Mouse (Mus musculus): Measurements from ENCODE around the gene Dnah7a. TPM values are rescaled to one million over a fixed set of nuclear protein-coding genes. Genes with fewer than 3 reads are reported as not detected.
"Not testable (repeated sequence)": the region's sequence is repeated elsewhere in the genome, so short reads cannot be mapped to it uniquely, and the experiment has no call there.

Dnah7a gene
- total and polyA plus RNA-seq, 2 experiments from 2014 or later = 6.8 to 11.7 TPM

GRCm38 (mm10) chr1:53721353-53721752, 14.8 kb upstream of the Dnah7a start:
- Histone ChIP-seq H3K4me2 (ENCODE audit: low read depth, low read length) (no peak overlapping the region), H3K4me1 (ENCODE audit: insufficient read depth, low read length) (no peaks in the 10 kb centered on the region), H3K36me3 (ENCODE audit: insufficient read depth, low read length) (no peaks in the 10 kb centered on the region), H3K9ac (replicated peaks; ENCODE audit: low read length) (no peak overlapping the region), H3K27ac (no peak overlapping the region), H3K27me3 (ENCODE audit: insufficient read depth, low read length) (no peaks in the 10 kb centered on the region), H3K4me3 (ENCODE audit: low read length) (no peak overlapping the region), H3K9me3 (ENCODE audit: low read length) (no peaks in the 10 kb centered on the region)
- no peak for TF ChIP-seq CTCF (IDR thresholded peaks at IDR 0.05; ENCODE audit: low read depth)
- no peak for ATAC-seq
- DNase-seq (ENCODE audit: low spot score) = no peak

GRCm38 (mm10) chr1:53720601-53721351, 14.2 kb upstream of the Dnah7a start:
- Histone ChIP-seq H3K4me1 (ENCODE audit: insufficient read depth, low read length) (no peaks in the 10 kb centered on the region), H3K36me3 (ENCODE audit: insufficient read depth, low read length) (no peaks in the 10 kb centered on the region), H3K9ac (replicated peaks; ENCODE audit: low read length) (no peak overlapping the region), H3K4me2 (ENCODE audit: low read depth, low read length) (no peak overlapping the region), H3K27ac (no peak overlapping the region), H3K27me3 (ENCODE audit: insufficient read depth, low read length) (no peaks in the 10 kb centered on the region), H3K9me3 (ENCODE audit: low read length) (no peaks in the 10 kb centered on the region), H3K4me3 (ENCODE audit: low read length) (no peak overlapping the region)
- ATAC-seq (no peak), DNase-seq (ENCODE audit: low spot score) (no peak)
- no peak for TF ChIP-seq CTCF (IDR thresholded peaks at IDR 0.05; ENCODE audit: low read depth)
- WGBS = 88% methylated on average over 5 of the region's 5 CpGs

DNA sequence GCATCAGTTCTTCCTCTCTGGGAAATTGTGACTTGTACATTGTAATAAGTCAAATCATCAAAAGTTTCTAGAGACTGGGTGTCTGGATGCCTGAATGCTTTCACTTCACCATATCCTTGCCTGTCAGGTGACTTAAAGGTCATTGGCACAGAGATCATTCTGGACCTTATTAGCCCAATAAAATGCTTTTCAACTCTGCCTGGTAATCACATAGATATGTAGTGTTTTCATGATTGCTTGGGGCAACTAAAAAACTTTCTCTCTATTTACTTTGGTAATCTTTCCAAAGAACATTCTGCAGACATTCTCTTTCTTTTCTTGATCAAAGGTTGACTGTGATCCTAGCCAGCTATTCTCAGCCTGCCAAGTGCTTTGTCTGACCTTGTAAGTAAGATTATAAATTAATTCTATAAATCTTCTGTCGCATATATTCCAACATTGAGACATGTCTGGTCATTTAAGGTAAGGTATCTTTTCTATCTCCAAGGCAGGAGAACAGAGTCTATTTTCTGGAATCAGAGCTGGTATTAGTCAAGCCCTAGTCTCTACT, 9.5 kb upstream of the Dnah7a start:
- Histone ChIP-seq H3K4me3 (ENCODE audit: low read length) (no peak overlapping the region), H3K27me3 (ENCODE audit: insufficient read depth, low read length) (no peaks in the 10 kb centered on the region), H3K27ac (no peak overlapping the region), H3K9me3 (ENCODE audit: low read length) (no peaks in the 10 kb centered on the region), H3K4me2 (ENCODE audit: low read depth, low read length) (no peak overlapping the region), H3K4me1 (ENCODE audit: insufficient read depth, low read length) (no peaks in the 10 kb centered on the region), H3K36me3 (ENCODE audit: insufficient read depth, low read length) (no peaks in the 10 kb centered on the region), H3K9ac (replicated peaks; ENCODE audit: low read length) (no peak overlapping the region)
- ATAC-seq (no peak), DNase-seq (ENCODE audit: low spot score) (no peak)
- no peak for TF ChIP-seq CTCF (IDR thresholded peaks at IDR 0.05; ENCODE audit: low read depth)
- 87% methylated on average over 1 of the region's 1 CpGs for WGBS

- DNase-seq (ENCODE audit: low spot score) (peak; percentile 86), ATAC-seq (no peak)
- 2% methylated on average over 4 of the region's 4 CpGs for WGBS
- H3K36me3 ChIP-seq (ENCODE audit: insufficient read depth, low read length) = no peaks in the 10 kb centered on the region
- no peak overlapping the region for H3K9ac ChIP-seq (replicated peaks; ENCODE audit: low read length)
- H3K27me3 ChIP-seq (ENCODE audit: insufficient read depth, low read length) = no peaks in the 10 kb centered on the region
- H3K4me3 ChIP-seq (ENCODE audit: low read length) = no peak overlapping the region
- peak; percentile 83 for TF ChIP-seq CTCF (IDR thresholded peaks at IDR 0.05; ENCODE audit: low read depth)
- no peaks in the 10 kb centered on the region for H3K4me1 ChIP-seq (ENCODE audit: insufficient read depth, low read length)
- no peak overlapping the region for H3K27ac ChIP-seq
- no peak overlapping the region for H3K4me2 ChIP-seq (ENCODE audit: low read depth, low read length)
- no peaks in the 10 kb centered on the region for H3K9me3 ChIP-seq (ENCODE audit: low read length)
Observed at GRCm38 (mm10) chr1:53715446-53715845, 8.9 kb upstream of the Dnah7a start.

- DNase-seq (ENCODE audit: low spot score); H3K9ac ChIP-seq (replicated peaks; ENCODE audit: low read length); H3K4me2 ChIP-seq (ENCODE audit: low read depth, low read length); H3K4me3 ChIP-seq (ENCODE audit: low read length); H3K27me3 ChIP-seq (ENCODE audit: insufficient read depth, low read length); H3K36me3 ChIP-seq (ENCODE audit: insufficient read depth, low read length); H3K9me3 ChIP-seq (ENCODE audit: low read length); H3K4me1 ChIP-seq (ENCODE audit: insufficient read depth, low read length); H3K27ac ChIP-seq: not testable (repeated sequence)
- WGBS = 32% methylated on average over 2 of the region's 3 CpGs
- peak; percentile 59 for ATAC-seq
Observed at GRCm38 (mm10) chr1:53713383-53713782, 6.8 kb upstream of the Dnah7a start.

GRCm38 (mm10) chr1:53711069-53711468, 4.5 kb upstream of the Dnah7a start:
- Histone ChIP-seq H3K4me3 (ENCODE audit: low read length) (no peak overlapping the region), H3K4me2 (ENCODE audit: low read depth, low read length) (no peak overlapping the region), H3K27me3 (ENCODE audit: insufficient read depth, low read length) (no peaks in the 10 kb centered on the region), H3K9ac (replicated peaks; ENCODE audit: low read length) (no peak overlapping the region), H3K9me3 (ENCODE audit: low read length) (no peaks in the 10 kb centered on the region), H3K4me1 (ENCODE audit: insufficient read depth, low read length) (no peaks in the 10 kb centered on the region), H3K36me3 (ENCODE audit: insufficient read depth, low read length) (no peaks in the 10 kb centered on the region), H3K27ac (no peak overlapping the region)
- TF ChIP-seq CTCF (IDR thresholded peaks at IDR 0.05; ENCODE audit: low read depth) = no peak
- WGBS = 91% methylated on average over 9 of the region's 9 CpGs
- DNase-seq (ENCODE audit: low spot score) (no peak), ATAC-seq (no peak)

- ATAC-seq = not testable (repeated sequence)
Observed at GRCm38 (mm10) chr1:53709602-53710001, 3.0 kb upstream of the Dnah7a start.

More at GRCm38 (mm10) chr1:53709602-53710001, 3.0 kb upstream of the Dnah7a start:
- H3K4me1 ChIP-seq (ENCODE audit: insufficient read depth, low read length); H3K36me3 ChIP-seq (ENCODE audit: insufficient read depth, low read length); H3K4me2 ChIP-seq (ENCODE audit: low read depth, low read length); H3K27ac ChIP-seq; H3K9ac ChIP-seq (replicated peaks; ENCODE audit: low read length); H3K27me3 ChIP-seq (ENCODE audit: insufficient read depth, low read length); H3K4me3 ChIP-seq (ENCODE audit: low read length); H3K9me3 ChIP-seq (ENCODE audit: low read length): not testable (repeated sequence)
- WGBS = 49% methylated on average over 5 of the region's 5 CpGs
- peak; percentile 44 for DNase-seq (ENCODE audit: low spot score)
